Mouse (Mus musculus): ENCODE measurements around the gene Calcoco1. TPM values are rescaled to one million over a fixed set of nuclear protein-coding genes. Genes with fewer than 3 reads are reported as not detected.

Gene Calcoco1
- 10 to 100 TPM; 37.8 to 60.1 TPM for polyA plus RNA-seq (2017; shearing (Covaris generic))

DNA sequence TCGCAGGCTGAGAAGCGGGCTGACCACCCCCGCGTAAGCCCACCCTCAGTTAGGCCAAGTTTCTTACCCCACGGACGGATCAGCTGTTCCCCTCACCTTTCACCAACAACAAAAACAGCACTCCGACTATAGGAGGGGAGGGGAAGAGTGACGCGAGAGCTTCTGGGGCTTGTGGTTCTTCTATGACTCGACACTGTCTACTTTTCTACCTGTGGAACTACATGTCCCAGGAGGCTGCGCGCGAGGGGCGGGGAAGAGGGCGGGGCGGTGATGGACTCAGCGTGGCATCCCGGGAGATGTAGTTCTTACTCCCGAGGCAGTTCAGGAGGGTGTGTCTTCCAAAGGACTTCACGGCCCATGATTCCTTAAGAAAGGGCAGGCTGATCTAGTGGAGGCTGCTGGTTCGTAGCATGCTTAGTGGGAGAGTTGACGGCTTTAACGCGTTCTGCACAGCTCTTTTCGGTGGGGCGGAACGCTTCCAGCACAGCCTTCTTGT lies at the start of gene Calcoco1:
Gene Calcoco1, minus strand, starts transcription at position 199 of the 496 bp plus-strand sequence.
- peak; percentile 99 for ATAC-seq

- no peak for ATAC-seq
Observed at GRCm38 (mm10) chr15:102770866-102771265, 48.9 kb upstream of the Calcoco1 start.

- no peak for ATAC-seq
Observed at GRCm38 (mm10) chr15:102765207-102765606, 43.2 kb upstream of the Calcoco1 start.

- ATAC-seq, result peak; percentile 41
Observed at GRCm38 (mm10) chr15:102761745-102762378, 39.9 kb upstream of the Calcoco1 start.

DNA sequence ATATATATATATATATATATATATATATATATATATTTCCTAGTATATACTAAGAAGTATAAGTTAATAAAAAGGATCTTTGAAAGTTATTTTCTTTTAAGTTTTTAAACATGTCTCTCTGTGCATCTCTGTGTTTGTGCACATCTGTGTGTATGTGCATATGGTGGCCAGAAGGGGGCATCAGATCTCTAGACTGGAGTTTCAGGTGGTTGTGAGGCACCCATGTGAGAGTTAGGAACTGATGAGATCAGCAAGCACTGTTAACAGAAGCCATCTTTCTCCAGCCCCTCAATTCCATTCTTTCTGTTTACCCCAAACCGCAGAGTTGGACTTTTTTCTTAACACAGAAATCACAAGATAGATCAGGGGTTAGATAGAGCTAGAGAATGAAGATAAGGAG lies 35.7 kb upstream of the Calcoco1 start:
- ATAC-seq, result no peak

DNA sequence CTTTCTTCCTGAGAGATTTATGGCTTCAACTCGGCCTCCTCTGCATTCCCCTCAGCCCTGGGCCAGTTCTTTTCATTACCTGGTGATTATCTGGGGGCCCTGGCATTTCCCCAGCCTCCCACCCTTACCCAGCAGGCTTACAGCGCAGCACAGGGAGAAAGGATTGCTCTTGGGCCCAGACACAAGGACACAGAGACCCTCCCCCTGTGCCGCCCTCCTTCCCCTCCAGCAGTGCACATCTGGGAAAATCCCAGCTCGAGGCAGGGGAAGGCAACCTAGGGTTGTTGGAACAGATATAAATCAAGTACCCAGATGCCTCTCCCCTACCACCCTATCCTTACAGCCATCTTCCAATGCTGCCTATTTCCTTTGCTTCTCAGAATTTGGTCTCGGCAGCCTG lies 33.1 kb upstream of the Calcoco1 start:
- no peak for ATAC-seq

DNA sequence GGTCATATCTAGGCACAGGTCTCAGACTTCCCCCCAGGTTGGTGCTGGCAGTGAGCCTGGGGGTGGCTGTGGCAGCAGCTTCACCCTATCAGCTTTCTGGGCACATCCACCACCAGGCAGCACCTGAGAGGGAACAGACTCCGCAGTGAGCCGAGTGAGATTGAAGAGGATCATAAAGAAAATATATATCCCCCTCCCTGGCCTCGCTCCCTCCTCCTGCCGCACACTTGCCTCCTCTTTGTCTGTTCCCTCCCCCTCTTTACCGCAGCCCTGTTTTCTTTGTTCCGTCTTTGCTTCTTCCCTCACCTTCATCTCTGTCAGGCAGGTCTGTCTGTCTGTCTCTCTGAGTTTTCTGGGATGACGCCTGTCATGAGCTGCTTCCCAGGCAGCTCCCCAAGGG lies 32.4 kb upstream of the Calcoco1 start:
- ATAC-seq, result no peak

DNA sequence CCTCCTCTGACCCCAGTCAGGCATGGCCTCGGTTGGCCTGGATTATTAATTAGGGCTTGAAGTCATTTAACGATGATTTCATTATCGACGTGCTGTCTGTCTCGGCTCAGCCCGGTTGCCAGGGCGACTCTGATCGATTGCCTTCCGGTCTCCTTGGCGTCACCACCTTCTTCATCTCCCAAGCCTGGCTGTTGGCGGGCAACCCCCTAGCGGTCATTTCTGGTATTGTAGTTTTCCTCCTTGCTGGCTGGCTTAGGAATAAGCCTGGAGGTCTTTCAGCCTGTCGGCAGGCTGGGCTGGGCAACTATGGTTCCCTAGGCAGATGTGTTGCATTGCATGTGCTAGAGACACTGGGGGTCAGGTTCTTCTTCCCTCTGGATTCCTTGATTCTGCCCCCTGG lies 31.2 kb upstream of the Calcoco1 start:
- peak; percentile 67 for ATAC-seq

- no peak for ATAC-seq
Observed at GRCm38 (mm10) chr15:102752164-102752563, 30.2 kb upstream of the Calcoco1 start.

- no peak for ATAC-seq
Observed at GRCm38 (mm10) chr15:102750241-102750640, 28.3 kb upstream of the Calcoco1 start.

- ATAC-seq, result no peak
Observed at GRCm38 (mm10) chr15:102749103-102749502, 27.1 kb upstream of the Calcoco1 start.

GRCm38 (mm10) chr15:102747853-102748252 lies 25.9 kb upstream of the Calcoco1 start:
- ATAC-seq, result no peak

GRCm38 (mm10) chr15:102747286-102747640 lies 25.3 kb upstream of the Calcoco1 start:
- ATAC-seq, result peak; percentile 1

DNA sequence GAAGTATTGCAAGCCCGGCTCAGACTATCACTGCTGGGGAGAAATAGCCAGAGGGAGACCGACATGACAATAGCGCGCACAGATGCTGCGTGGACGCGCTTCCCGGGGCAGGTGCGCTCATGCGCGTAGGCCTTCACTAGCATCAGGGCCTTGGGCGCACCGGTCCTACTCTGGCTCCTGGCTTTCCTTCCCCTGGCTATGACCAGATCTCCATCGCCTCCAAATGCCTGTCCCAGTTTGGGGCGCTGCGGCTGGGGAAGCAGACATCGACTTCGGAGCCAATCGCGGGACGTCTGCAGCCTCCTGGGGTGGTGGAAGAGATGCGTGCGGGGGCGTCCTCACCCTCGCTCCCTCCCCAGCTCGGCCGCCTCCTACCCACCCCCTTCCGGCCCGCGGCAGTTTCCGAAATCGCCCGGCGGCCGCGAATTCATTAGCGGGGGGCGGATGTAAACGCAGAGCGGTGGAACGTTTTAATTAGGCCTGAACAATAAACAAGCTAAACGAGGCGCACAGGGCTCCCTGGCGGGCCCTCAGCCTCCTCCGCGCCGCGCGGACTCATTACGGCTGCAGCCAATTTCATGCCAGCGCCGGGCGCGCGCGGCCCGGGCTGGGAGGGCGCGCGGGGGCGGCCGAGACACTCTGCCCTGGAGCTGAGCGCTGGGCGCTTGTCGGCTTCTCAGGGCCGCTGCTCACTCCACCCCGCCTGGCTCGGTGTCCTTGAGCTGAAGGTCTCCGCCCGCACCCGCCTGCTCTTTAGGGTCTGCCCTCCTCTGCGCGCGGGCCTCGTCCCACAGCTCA lies 24.7 kb upstream of the Calcoco1 start:
- peak; percentile 55 for ATAC-seq

DNA sequence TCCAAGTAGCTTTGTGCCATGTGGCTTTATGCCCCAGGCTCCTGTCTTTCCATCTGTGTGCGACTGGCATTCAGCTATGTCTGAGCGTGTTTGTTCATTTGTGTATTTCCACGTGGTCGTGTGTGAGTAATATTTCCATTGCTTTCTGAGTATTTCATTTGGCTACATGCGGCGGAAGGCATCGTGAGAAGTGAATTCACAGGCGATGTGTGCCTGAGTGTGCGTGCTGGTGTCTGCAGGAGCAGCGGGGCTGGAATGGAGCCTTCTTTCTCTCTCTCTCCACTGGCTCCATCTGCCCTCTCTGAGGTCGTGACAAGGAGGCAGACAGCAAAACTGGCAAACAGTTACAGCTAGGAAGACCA lies 24.1 kb upstream of the Calcoco1 start:
- peak; percentile 14 for ATAC-seq

DNA sequence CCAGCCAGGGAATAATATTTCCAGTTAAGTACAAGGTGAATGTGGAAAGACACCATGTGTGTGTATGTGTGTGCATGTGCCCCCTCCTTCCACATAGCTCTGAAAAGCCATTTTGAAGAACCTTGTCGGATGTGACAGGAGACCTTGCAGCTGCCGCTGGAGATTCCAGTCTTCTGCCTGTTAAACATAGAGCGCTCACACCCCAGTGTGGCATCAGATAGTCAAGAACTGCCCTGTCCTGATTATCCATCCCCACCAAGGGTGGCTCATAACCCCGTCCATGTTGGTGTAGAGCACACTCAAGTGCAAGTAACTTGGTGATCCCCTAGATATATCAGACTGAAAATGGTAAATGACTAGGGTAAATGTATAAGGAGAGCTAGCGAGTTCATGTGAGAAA lies 23.4 kb upstream of the Calcoco1 start:
- no peak for ATAC-seq

- ATAC-seq, result no peak
Observed at GRCm38 (mm10) chr15:102744831-102745230, 22.9 kb upstream of the Calcoco1 start.

DNA sequence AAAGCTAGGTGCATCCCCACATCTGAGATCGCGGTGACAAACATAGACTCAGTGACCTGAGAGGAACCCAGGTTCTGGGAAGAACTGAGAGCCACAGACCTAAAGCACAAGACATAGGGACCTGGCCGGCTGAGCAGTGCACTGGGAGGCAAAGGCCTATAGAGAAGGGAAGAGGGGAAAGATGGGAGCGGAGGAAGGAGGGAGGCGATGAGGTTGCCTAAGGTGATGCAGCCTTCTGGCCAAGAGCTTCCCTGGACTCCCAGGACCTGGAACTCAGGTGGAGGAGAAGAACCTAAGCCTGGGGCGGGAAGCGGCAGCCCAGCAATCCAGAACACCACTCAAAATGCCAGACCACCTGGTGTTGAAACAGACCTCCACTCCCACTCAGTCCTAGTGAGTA lies 22.4 kb upstream of the Calcoco1 start:
- no peak for ATAC-seq

- no peak for ATAC-seq
Observed at GRCm38 (mm10) chr15:102743996-102744395, 22.0 kb upstream of the Calcoco1 start.

- peak; percentile 70 for ATAC-seq
Observed at GRCm38 (mm10) chr15:102743196-102743595, 21.2 kb upstream of the Calcoco1 start.

GRCm38 (mm10) chr15:102742589-102742988 lies 20.6 kb upstream of the Calcoco1 start:
- ATAC-seq, result peak; percentile 61

DNA sequence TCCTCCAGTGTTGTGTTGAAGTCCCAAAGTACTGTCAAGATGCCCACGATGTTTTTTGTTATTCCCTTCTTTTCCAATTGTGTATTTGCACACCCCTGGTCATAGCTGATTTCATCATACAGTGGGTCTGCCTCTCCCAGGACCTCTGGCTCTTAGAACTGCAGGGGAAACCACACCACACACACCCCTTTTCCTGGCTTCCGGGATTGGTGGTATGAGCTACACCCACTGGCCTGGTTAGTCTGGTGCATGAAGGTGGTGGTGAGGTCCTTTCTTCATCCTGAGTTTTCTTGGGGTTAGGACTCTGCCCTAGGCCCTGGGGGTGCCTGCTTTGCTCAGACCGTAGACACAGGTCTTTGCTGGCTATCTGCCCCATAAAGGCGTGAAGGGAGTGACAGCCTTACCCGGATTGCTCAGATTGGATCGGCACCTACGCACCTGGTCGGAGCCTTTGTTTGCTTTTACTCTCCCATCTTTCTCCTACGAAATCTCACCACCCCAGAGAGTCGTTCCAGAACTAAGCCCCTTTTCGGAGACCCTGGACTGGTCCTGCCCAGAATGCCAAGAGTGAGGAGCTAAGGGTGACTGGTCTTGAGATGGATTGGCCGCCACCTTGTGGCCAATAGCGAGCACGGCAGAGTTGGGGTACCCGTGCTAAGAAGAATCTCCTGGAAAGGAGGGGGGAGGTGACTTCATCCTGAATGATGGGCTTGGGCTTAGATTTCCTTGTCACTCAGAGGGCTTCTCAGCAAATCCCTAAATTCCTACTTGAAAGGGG lies 17.7 kb upstream of the Calcoco1 start:
- ATAC-seq, result no peak

GRCm38 (mm10) chr15:102738434-102738833 lies 16.5 kb upstream of the Calcoco1 start:
- no peak for ATAC-seq
